Mouse (Mus musculus): Measurements from ENCODE around the gene Eps15l1.

GRCm38 (mm10) chr8:72331631-72332030 is 89.6 kb downstream of the Eps15l1 start:
- TF ChIP-seq GATA1 (IDR thresholded peaks at IDR 0.05; ENCODE audit: low read length) (no peak), TAL1 (IDR thresholded peaks at IDR 0.05; ENCODE audit: low read length) (no peak)

Data from erythroblast, embryonic 14.5 days (primary cell).